Mouse (Mus musculus): ENCODE results near the gene Tas2r124. TPM values are rescaled to one million over a fixed set of nuclear protein-coding genes. Genes with fewer than 3 reads are reported as not detected.

The Tas2r124 gene
- not detected in 2 replicates for polyA plus RNA-seq (2016; fragmentation: Nextera tagmentation; extraction: Ambion mirVana)

GRCm38 (mm10) chr6:132754430-132754829, at the start of gene Tas2r124:
Gene Tas2r124, plus strand, starts transcription at chr6:132754730.
- WGBS: 58% methylated on average over 1 of the region's 1 CpGs
- no peaks in the 10 kb centered on the region for H3K9me3 ChIP-seq (replicated peaks)
- no peak within 1 kb of the TSS for H3K9ac ChIP-seq
- H3K4me2 ChIP-seq: no peak within 1 kb of the TSS
- no peak within 1 kb of the TSS for H3K4me3 ChIP-seq
- no peaks in the 10 kb centered on the region for H3K27me3 ChIP-seq (replicated peaks)
- no peak within 1 kb of the TSS for H3K27ac ChIP-seq (ENCODE audit: poor library complexity, severe bottlenecking)
- no peaks in the 10 kb centered on the region for H3K4me1 ChIP-seq (replicated peaks)
- no peaks in the 10 kb centered on the region for H3K36me3 ChIP-seq
- no peak for ATAC-seq (ENCODE audit: insufficient number of reproducible peaks, low FRiP score)

- no peak for ATAC-seq (ENCODE audit: insufficient number of reproducible peaks, low FRiP score)
- H3K27me3 ChIP-seq (replicated peaks): no peaks in the 10 kb centered on the region
- H3K4me2 ChIP-seq: no peak within 1 kb of the TSS
- H3K36me3 ChIP-seq: no peaks in the 10 kb centered on the region
- no peak within 1 kb of the TSS for H3K9ac ChIP-seq
- H3K4me3 ChIP-seq: no peak within 1 kb of the TSS
- no peak within 1 kb of the TSS for H3K27ac ChIP-seq (ENCODE audit: poor library complexity, severe bottlenecking)
- WGBS: 72% methylated on average over 3 of the region's 3 CpGs
- H3K4me1 ChIP-seq (replicated peaks): no peaks in the 10 kb centered on the region
- no peaks in the 10 kb centered on the region; the same call in 1 of the 2 replicates for H3K9me3 ChIP-seq (replicated peaks)
Measured at GRCm38 (mm10) chr6:132711828-132712227, 42.7 kb upstream of the Tas2r124 start, which contains the start of gene Tas2r122. Gene Tas2r122, minus strand, starts transcription at chr6:132711928.

- H3K9ac ChIP-seq: no peak within 1 kb of the TSS
- H3K4me3 ChIP-seq: no peak within 1 kb of the TSS
- ATAC-seq (ENCODE audit: insufficient number of reproducible peaks, low FRiP score): no peak
- H3K4me1 ChIP-seq (replicated peaks): no peaks in the 10 kb centered on the region
- H3K36me3 ChIP-seq: no peaks in the 10 kb centered on the region
- no peaks in the 10 kb centered on the region for H3K27me3 ChIP-seq (replicated peaks)
- H3K4me2 ChIP-seq: no peak within 1 kb of the TSS
- peaks cover 4% of the 10 kb centered on the region; the same call in 1 of the 2 replicates for H3K9me3 ChIP-seq (replicated peaks)
- 71% methylated on average over 2 of the region's 2 CpGs for WGBS
- H3K27ac ChIP-seq (ENCODE audit: poor library complexity, severe bottlenecking): no peak within 1 kb of the TSS
Measured at GRCm38 (mm10) chr6:132737935-132738334, 16.6 kb upstream of the Tas2r124 start, which contains the start of gene Tas2r115. Gene Tas2r115, minus strand, starts transcription at chr6:132738035.

- H3K4me1 ChIP-seq (replicated peaks): no peaks in the 10 kb centered on the region
- no peaks in the 10 kb centered on the region for H3K36me3 ChIP-seq
- ATAC-seq (ENCODE audit: insufficient number of reproducible peaks, low FRiP score): no peak
- no peaks in the 10 kb centered on the region for H3K9me3 ChIP-seq (replicated peaks)
- H3K4me3 ChIP-seq: no peak overlapping the region
- H3K27ac ChIP-seq (ENCODE audit: poor library complexity, severe bottlenecking): no peak overlapping the region
- no peak overlapping the region for H3K4me2 ChIP-seq
- no peaks in the 10 kb centered on the region for H3K27me3 ChIP-seq (replicated peaks)
- 54% methylated on average over 2 of the region's 2 CpGs for WGBS
- no peak overlapping the region for H3K9ac ChIP-seq
Measured at GRCm38 (mm10) chr6:132750206-132750605, 4.3 kb upstream of the Tas2r124 start.

- no peaks in the 10 kb centered on the region for H3K36me3 ChIP-seq
- no peak within 1 kb of the TSS for H3K4me3 ChIP-seq
- H3K9ac ChIP-seq: no peak within 1 kb of the TSS
- H3K27me3 ChIP-seq (replicated peaks): no peaks in the 10 kb centered on the region
- H3K4me1 ChIP-seq (replicated peaks): no peaks in the 10 kb centered on the region
- no peak within 1 kb of the TSS for H3K4me2 ChIP-seq
- WGBS: 87% methylated on average over 2 of the region's 2 CpGs
- H3K9me3 ChIP-seq (replicated peaks): no peaks in the 10 kb centered on the region
- ATAC-seq (ENCODE audit: insufficient number of reproducible peaks, low FRiP score): no peak
- no peak within 1 kb of the TSS for H3K27ac ChIP-seq (ENCODE audit: poor library complexity, severe bottlenecking)
Measured at GRCm38 (mm10) chr6:132761831-132762230, 7.3 kb downstream of the Tas2r124 start, which contains the start of gene Tas2r102. Gene Tas2r102, plus strand, starts transcription at chr6:132762131.

GRCm38 (mm10) chr6:132778062-132778461, 23.5 kb downstream of the Tas2r124 start, which contains the start of gene Tas2r136:
Gene Tas2r136, minus strand, starts transcription at chr6:132778162.
- no peaks in the 10 kb centered on the region for H3K27me3 ChIP-seq (replicated peaks)
- no peak within 1 kb of the TSS for H3K4me2 ChIP-seq
- no peak for ATAC-seq (ENCODE audit: insufficient number of reproducible peaks, low FRiP score)
- no peak within 1 kb of the TSS for H3K9ac ChIP-seq
- no peak within 1 kb of the TSS for H3K27ac ChIP-seq (ENCODE audit: poor library complexity, severe bottlenecking)
- H3K4me3 ChIP-seq: no peak within 1 kb of the TSS
- no peaks in the 10 kb centered on the region for H3K36me3 ChIP-seq
- H3K9me3 ChIP-seq (replicated peaks): no peaks in the 10 kb centered on the region
- H3K4me1 ChIP-seq (replicated peaks): no peaks in the 10 kb centered on the region

GRCm38 (mm10) chr6:132795393-132795792, 40.9 kb downstream of the Tas2r124 start:
- Histone ChIP-seq H3K27me3 (replicated peaks) (no peaks in the 10 kb centered on the region), H3K36me3 (no peaks in the 10 kb centered on the region), H3K4me2 (no peak overlapping the region), H3K4me1 (replicated peaks) (no peaks in the 10 kb centered on the region), H3K4me3 (no peak overlapping the region), H3K9ac (no peak overlapping the region), H3K9me3 (replicated peaks) (peaks cover 30% of the 10 kb centered on the region), H3K27ac (ENCODE audit: poor library complexity, severe bottlenecking) (no peak overlapping the region)
- 18% methylated on average over 1 of the region's 1 CpGs for WGBS
- ATAC-seq (ENCODE audit: insufficient number of reproducible peaks, low FRiP score): no peak

GRCm38 (mm10) chr6:132802518-132802917, 48.0 kb downstream of the Tas2r124 start, which contains the start of gene Tas2r117:
Gene Tas2r117, plus strand, starts transcription at chr6:132802818.
- H3K27ac ChIP-seq (ENCODE audit: poor library complexity, severe bottlenecking): no peak within 1 kb of the TSS
- H3K9me3 ChIP-seq (replicated peaks): 0 out of 2 replicates have a peak, but pooled peaks cover under 1% of the 10 kb centered on the region
- no peak within 1 kb of the TSS for H3K9ac ChIP-seq
- H3K36me3 ChIP-seq: no peaks in the 10 kb centered on the region
- no peak for ATAC-seq (ENCODE audit: insufficient number of reproducible peaks, low FRiP score)
- H3K4me1 ChIP-seq (replicated peaks): no peaks in the 10 kb centered on the region
- no peaks in the 10 kb centered on the region for H3K27me3 ChIP-seq (replicated peaks)
- no peak within 1 kb of the TSS for H3K4me3 ChIP-seq
- 75% methylated on average over 1 of the region's 1 CpGs for WGBS
- H3K4me2 ChIP-seq: no peak within 1 kb of the TSS

Other genes starting within 250 kb of the Tas2r124 start
- not detected in 2 replicates for gene Prh1, start 184.9 kb upstream of the Tas2r124 start, polyA plus RNA-seq (2016; fragmentation: Nextera tagmentation; extraction: Ambion mirVana)
- gene Prp2, start 158.8 kb upstream of the Tas2r124 start, polyA plus RNA-seq (2016; fragmentation: Nextera tagmentation; extraction: Ambion mirVana): not detected in 2 replicates
- gene A630073D07Rik, start 103.2 kb upstream of the Tas2r124 start, polyA plus RNA-seq (2016; fragmentation: Nextera tagmentation; extraction: Ambion mirVana): not detected in 2 replicates
- not detected in 2 replicates for gene Tas2r120, start 97.8 kb upstream of the Tas2r124 start, polyA plus RNA-seq (2016; fragmentation: Nextera tagmentation; extraction: Ambion mirVana)
- gene Tas2r121, start 53.7 kb upstream of the Tas2r124 start, polyA plus RNA-seq (2016; fragmentation: Nextera tagmentation; extraction: Ambion mirVana): not detected in 2 replicates
- gene Tas2r122, start 42.8 kb upstream of the Tas2r124 start, polyA plus RNA-seq (2016; fragmentation: Nextera tagmentation; extraction: Ambion mirVana): not detected in 2 replicates
- gene Tas2r115, start 16.7 kb upstream of the Tas2r124 start, polyA plus RNA-seq (2016; fragmentation: Nextera tagmentation; extraction: Ambion mirVana): not detected in 2 replicates
- not detected in 2 replicates for gene Tas2r102, start 7.4 kb downstream of the Tas2r124 start, polyA plus RNA-seq (2016; fragmentation: Nextera tagmentation; extraction: Ambion mirVana)
- gene Tas2r136, start 23.4 kb downstream of the Tas2r124 start, polyA plus RNA-seq (2016; fragmentation: Nextera tagmentation; extraction: Ambion mirVana): not detected in 2 replicates
- not detected in 2 replicates for gene Tas2r117, start 48.1 kb downstream of the Tas2r124 start, polyA plus RNA-seq (2016; fragmentation: Nextera tagmentation; extraction: Ambion mirVana)
- gene Tas2r123, start 92.4 kb downstream of the Tas2r124 start, polyA plus RNA-seq (2016; fragmentation: Nextera tagmentation; extraction: Ambion mirVana): not detected in 2 replicates
- not detected in 2 replicates for gene Tas2r116, start 100.7 kb downstream of the Tas2r124 start, polyA plus RNA-seq (2016; fragmentation: Nextera tagmentation; extraction: Ambion mirVana)
- gene Tas2r110, start 113.3 kb downstream of the Tas2r124 start, polyA plus RNA-seq (2016; fragmentation: Nextera tagmentation; extraction: Ambion mirVana): not detected in 2 replicates
- not detected in 2 replicates for gene Tas2r113, start 138.3 kb downstream of the Tas2r124 start, polyA plus RNA-seq (2016; fragmentation: Nextera tagmentation; extraction: Ambion mirVana)
- gene Tas2r125, start 154.9 kb downstream of the Tas2r124 start, polyA plus RNA-seq (2016; fragmentation: Nextera tagmentation; extraction: Ambion mirVana): not detected in 2 replicates
- not detected in 2 replicates for gene Tas2r129, start 196.4 kb downstream of the Tas2r124 start, polyA plus RNA-seq (2016; fragmentation: Nextera tagmentation; extraction: Ambion mirVana)
- not detected in 2 replicates for gene Tas2r131, start 203.2 kb downstream of the Tas2r124 start, polyA plus RNA-seq (2016; fragmentation: Nextera tagmentation; extraction: Ambion mirVana)
- not detected in 2 replicates for gene Tas2r109, start 226.2 kb downstream of the Tas2r124 start, polyA plus RNA-seq (2016; fragmentation: Nextera tagmentation; extraction: Ambion mirVana)